Mouse (Mus musculus) liver, adult 2 months (tissue): ENCODE measurements at regions not wholly inside any gene's neighbourhood (a gene's known extent, or its start where the extent isn't known, plus 50 kb on each side); places are given as distances from the start of the nearest gene placed in this dataset.

Experiments
- DNase-seq: peaks from one replicate; pipeline ENCODE4 v3.0.0-alpha.2; 2011; ENCODE audit warnings: low read depth, low spot score; ENCODE audit errors: extremely low read depth
- H3K27ac ChIP-seq: fragments of 200-500 bp; replicated peaks from 2 replicates; pipeline ENCODE4 v1.5.1; 2012; ENCODE audit warnings: low read depth, mild to moderate bottlenecking, control low read depth, inconsistent platforms, low read length; ENCODE audit not compliant: insufficient read depth
- H3K27me3 ChIP-seq: fragments of 200-500 bp; 2 replicates; pipeline ENCODE4 v1.6.1; 2012; ENCODE audit warnings: mild to moderate bottlenecking, moderate library complexity, low read length, inconsistent platforms; ENCODE audit not compliant: control insufficient read depth, insufficient read depth
- H3K36me3 ChIP-seq: fragments of 200-500 bp; 2 replicates; pipeline ENCODE4 v1.6.1; 2012; ENCODE audit warnings: low read length, inconsistent platforms; ENCODE audit not compliant: control insufficient read depth, insufficient read depth
- H3K4me1 ChIP-seq: fragments of 200-500 bp; 2 replicates; pipeline ENCODE4 v1.6.1; 2011; ENCODE audit warnings: low read length; ENCODE audit not compliant: control insufficient read depth, insufficient read depth
- H3K4me3 ChIP-seq: fragments of 200-500 bp; 2 replicates; pipeline ENCODE4 v1.5.1; 2011; ENCODE audit warnings: low read depth, mild to moderate bottlenecking, control low read depth, low read length, moderate library complexity; ENCODE audit not compliant: insufficient read depth
- H3K79me2 ChIP-seq: fragments of 200-500 bp; 2 replicates; pipeline ENCODE4 v1.6.1; 2012; ENCODE audit warnings: inconsistent platforms, mild to moderate bottlenecking, low read length, moderate library complexity; ENCODE audit not compliant: control insufficient read depth, insufficient read depth
- H3K9ac ChIP-seq: fragments of 200-500 bp; 2 replicates; pipeline ENCODE4 v1.6.1; 2012; ENCODE audit warnings: low read depth, mild to moderate bottlenecking, control low read depth, inconsistent platforms, low read length
- CTCF ChIP-seq: fragments of 200-500 bp; IDR thresholded peaks from 2 replicates; pipeline ENCODE4 v1.5.1; 2011; ENCODE audit warnings: low read depth, low read length, control low read depth
- POLR2A ChIP-seq: fragments of 200-500 bp; IDR thresholded peaks from 2 replicates; pipeline ENCODE4 v1.6.1; 2011; ENCODE audit warnings: low read length, control low read depth; ENCODE audit not compliant: insufficient read depth; ENCODE audit errors: extremely low read depth
- WGBS: fragments of 180-500 bp; shearing (Covaris S2); methylation state at CpG from one replicate; pipeline ENCODE4 v1.1.7; 2018; 5-methylcytosine and 5-hydroxymethylcytosine counted together

DNA sequence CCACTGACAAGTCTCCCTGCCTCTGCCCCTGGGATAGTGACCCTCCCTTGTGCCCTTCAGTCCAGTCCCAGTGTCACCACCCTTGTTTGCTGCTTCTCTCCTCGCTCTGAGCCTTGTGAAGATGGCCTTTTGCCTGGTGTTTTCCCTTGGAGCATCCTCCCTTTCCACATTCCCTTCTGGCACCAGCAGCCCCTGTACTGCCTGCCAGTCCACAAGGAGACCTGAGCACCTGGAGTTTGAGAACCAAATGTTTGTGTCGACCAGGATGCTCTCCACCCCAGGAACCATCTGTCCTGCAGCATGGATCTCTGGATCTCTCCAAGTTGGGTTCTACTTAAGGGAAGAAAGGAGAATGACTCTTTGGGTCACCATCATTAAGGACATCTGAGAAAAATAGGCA lies 307.5 kb upstream of the Zmiz1 start:
- Histone ChIP-seq H3K4me1 (no peaks in the 10 kb centered on the region), H3K79me2 (no peaks in the 10 kb centered on the region), H3K4me3 (no peak overlapping the region), H3K27ac (no peak overlapping the region), H3K27me3 (no peaks in the 10 kb centered on the region), H3K9ac (no peak overlapping the region), H3K36me3 (no peaks in the 10 kb centered on the region)
- TF ChIP-seq POLR2A (no peak), CTCF (no peak)
- WGBS: 88% methylated on average over 2 of the region's 2 CpGs
- DNase-seq: no peak

DNA sequence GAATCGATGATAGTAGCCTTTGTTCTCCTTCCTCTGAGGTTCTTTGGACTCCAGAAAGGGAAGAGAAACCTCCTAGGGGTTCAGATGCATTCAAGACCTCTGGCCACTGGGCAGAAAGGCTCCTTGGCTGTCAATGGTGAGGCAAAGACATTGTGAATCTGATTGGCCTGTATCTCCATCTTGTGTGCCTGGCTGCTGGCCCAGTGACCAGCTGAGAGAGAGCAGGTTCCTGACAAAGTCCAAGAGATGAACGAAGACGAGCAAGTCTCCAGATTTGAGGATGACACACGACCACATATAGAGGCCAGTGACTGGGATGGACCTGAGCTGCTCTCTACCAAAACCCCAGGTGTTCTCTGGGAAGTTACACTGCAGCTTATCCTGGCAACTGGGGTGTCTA lies 305.4 kb upstream of the Zmiz1 start:
- Histone ChIP-seq H3K27ac (no peak overlapping the region), H3K9ac (no peak overlapping the region), H3K79me2 (no peaks in the 10 kb centered on the region), H3K4me3 (no peak overlapping the region), H3K4me1 (no peaks in the 10 kb centered on the region), H3K27me3 (no peaks in the 10 kb centered on the region), H3K36me3 (no peaks in the 10 kb centered on the region)
- DNase-seq: no peak
- WGBS: 79% methylated on average over 4 of the region's 4 CpGs
- TF ChIP-seq POLR2A (no peak), CTCF (no peak)

DNA sequence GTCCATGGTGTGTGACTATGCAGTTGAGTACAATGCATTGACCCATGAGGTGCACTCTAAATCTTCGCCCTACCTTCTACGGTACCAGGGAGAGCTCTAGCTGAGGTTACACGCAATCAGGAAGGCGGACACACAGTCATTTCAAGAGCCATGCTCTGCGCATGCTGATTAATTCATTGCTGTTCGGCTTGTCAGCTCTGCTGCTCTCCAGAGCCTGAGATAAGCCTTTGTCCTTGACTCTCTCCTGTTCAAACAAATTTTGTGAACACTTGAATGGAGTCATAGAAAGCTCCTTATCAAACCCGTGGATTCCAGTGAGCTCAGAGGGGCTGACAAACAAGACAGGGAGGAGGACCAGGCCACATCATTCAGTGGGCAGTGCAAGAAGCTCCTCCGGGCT lies 304.8 kb upstream of the Zmiz1 start:
- Histone ChIP-seq H3K27ac (no peak overlapping the region), H3K36me3 (no peaks in the 10 kb centered on the region), H3K27me3 (no peaks in the 10 kb centered on the region), H3K4me1 (no peaks in the 10 kb centered on the region), H3K9ac (no peak overlapping the region), H3K79me2 (no peaks in the 10 kb centered on the region), H3K4me3 (no peak overlapping the region)
- DNase-seq: no peak
- no peak for TF ChIP-seq CTCF
- no peak for TF ChIP-seq POLR2A
- WGBS: 63% methylated on average over 8 of the region's 8 CpGs

DNA sequence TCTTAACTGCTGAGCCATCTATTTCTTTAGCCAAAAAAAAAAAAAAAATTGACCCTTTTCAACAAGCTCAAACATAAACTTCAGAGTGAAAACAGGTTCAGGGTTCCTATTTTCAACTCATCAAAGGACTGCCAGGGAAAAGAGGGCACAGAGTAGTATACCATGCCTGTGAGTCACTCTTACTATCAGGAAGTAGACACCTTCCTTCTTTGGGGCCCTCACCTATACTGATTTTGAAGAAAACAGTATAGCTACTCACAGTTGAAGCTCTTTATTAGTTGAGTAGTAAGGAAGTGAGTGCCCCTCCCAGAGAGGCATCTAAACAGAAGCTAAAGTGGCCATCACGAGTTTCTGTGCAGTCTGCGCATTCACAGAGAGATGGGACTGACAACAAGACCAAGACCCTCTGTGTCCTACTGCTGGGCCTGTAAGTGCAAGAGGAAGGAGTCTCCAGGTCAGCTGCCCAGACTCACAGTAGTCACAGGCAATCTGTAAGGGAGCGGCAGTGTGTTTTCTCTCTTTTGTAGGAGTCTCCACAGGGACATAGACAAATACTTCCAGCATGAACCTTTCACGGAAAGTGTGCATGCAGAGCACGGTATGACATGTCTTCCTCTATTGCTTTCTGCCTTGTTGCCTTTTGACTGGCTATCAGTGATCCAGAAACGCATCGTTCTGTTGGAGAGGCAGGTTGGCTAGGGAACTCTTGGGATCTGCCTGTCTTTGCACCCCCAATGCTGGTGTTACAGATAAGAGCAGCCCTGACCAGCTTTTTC lies 303.8 kb upstream of the Zmiz1 start:
- WGBS: 76% methylated on average over 7 of the region's 7 CpGs
- no peaks in the 10 kb centered on the region for H3K27me3 ChIP-seq
- H3K9ac ChIP-seq: no peak overlapping the region
- TF ChIP-seq CTCF (no peak), POLR2A (no peak)
- H3K79me2 ChIP-seq: no peaks in the 10 kb centered on the region
- H3K4me1 ChIP-seq: no peaks in the 10 kb centered on the region
- no peaks in the 10 kb centered on the region for H3K36me3 ChIP-seq
- no peak overlapping the region for H3K27ac ChIP-seq
- no peak overlapping the region for H3K4me3 ChIP-seq
- no peak for DNase-seq

DNA sequence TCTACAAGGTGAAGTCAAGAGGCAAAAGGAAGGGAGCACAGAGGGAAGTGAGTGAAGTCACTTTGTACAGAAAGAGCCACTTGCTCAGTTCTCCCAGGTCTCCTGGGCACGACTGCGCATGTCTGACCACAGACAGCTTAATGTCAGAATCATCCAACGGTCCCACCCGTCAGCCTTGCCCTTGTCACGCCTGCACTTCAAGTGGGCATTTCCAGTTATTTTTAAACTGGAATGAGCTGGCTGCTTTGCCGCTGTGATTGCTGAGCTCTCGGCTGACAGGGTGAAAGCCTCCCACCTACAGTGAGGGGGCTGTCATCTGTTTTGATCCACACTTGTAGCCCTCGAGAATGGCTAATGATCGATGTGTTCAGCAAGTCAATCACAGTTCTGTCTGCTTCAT lies 302.8 kb upstream of the Zmiz1 start:
- H3K4me3 ChIP-seq: no peak overlapping the region
- TF ChIP-seq POLR2A (no peak), CTCF (no peak)
- H3K9ac ChIP-seq: no peak overlapping the region
- H3K27me3 ChIP-seq: no peaks in the 10 kb centered on the region
- 80% methylated on average over 9 of the region's 9 CpGs for WGBS
- no peaks in the 10 kb centered on the region for H3K79me2 ChIP-seq
- no peak overlapping the region for H3K27ac ChIP-seq
- DNase-seq: no peak
- no peaks in the 10 kb centered on the region for H3K36me3 ChIP-seq
- no peaks in the 10 kb centered on the region for H3K4me1 ChIP-seq

DNA sequence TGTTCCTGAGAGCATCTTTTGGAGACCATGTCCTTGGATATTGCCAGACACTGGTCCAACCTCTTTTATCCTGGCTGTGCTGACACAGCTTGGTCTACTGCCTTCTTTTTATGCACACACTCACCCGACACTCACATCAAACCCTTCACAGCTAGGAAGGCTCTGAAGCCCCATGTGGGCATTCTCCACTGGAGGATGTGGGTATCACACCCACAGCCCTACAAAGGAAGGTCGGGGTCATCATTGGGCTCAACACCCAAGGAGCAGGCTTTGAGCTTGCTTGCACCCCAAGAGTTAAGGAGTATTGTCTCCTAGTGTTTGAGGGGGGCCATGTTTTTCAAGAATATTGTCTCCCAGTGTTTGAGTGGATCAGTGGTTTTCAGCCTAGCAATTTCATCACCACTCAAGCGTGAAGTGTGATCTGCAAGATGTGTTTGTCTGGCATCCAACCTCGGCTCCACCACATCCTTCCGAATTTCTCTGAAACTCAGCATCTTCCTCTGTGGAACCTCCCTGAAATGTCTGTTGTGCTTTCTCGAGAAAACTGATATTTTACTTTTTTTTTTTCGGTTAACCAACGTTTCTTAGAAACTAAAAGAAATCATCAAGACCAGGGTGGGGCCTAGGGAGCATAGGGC lies 297.2 kb upstream of the Zmiz1 start:
- Histone ChIP-seq H3K4me1 (no peaks in the 10 kb centered on the region), H3K27me3 (no peaks in the 10 kb centered on the region), H3K36me3 (no peaks in the 10 kb centered on the region), H3K9ac (no peak overlapping the region), H3K27ac (no peak overlapping the region), H3K4me3 (no peak overlapping the region), H3K79me2 (no peaks in the 10 kb centered on the region)
- WGBS: 84% methylated on average over 8 of the region's 8 CpGs
- no peak for DNase-seq
- TF ChIP-seq POLR2A (no peak), CTCF (no peak)
